Mouse (Mus musculus) liver, embryonic 11.5 days (tissue): Measurements from ENCODE around the gene Slc25a17. TPM values are rescaled to one million over a fixed set of nuclear protein-coding genes. Genes with fewer than 3 reads are reported as not detected.

Source experiments
- ATAC-seq: fragments of 200-750 bp; cut with Nextera tagmentation; replicated peaks from 2 replicates; pipeline ENCODE4 v1.8.0; 2017; ENCODE audit warnings: moderate number of reproducible peaks, mild to moderate bottlenecking, moderate TSS enrichment, moderate library complexity; ENCODE audit not compliant: low FRiP score
- DNase-seq: peaks from one replicate; pipeline ENCODE4 v3.0.0-alpha.2; 2017; ENCODE audit warnings: low spot score
- H3K27ac ChIP-seq: fragments of 300-500 bp; sonication (generic); 2 replicates; pipeline ENCODE4 v1.5.1; 2014; ENCODE audit warnings: mild to moderate bottlenecking, low read depth, low read length, control low read depth
- H3K27me3 ChIP-seq: fragments of 300-500 bp; sonication (generic); replicated peaks from 2 replicates; pipeline ENCODE4 v1.6.1; 2014; ENCODE audit warnings: low read length, mixed read lengths; ENCODE audit not compliant: control insufficient read depth, insufficient read depth
- H3K36me3 ChIP-seq: fragments of 300-500 bp; sonication (generic); 2 replicates; pipeline ENCODE4 v1.6.1; 2014; ENCODE audit warnings: mild to moderate bottlenecking, low read length, moderate library complexity, mixed read lengths; ENCODE audit not compliant: control insufficient read depth, insufficient read depth
- H3K4me1 ChIP-seq: fragments of 300-500 bp; sonication (generic); replicated peaks from 2 replicates; pipeline ENCODE4 v1.6.1; 2014; ENCODE audit warnings: low read length, mixed read lengths; ENCODE audit not compliant: control insufficient read depth, insufficient read depth
- H3K4me2 ChIP-seq: fragments of 300-500 bp; sonication (generic); 2 replicates; pipeline ENCODE4 v1.6.1; 2014; ENCODE audit warnings: mild to moderate bottlenecking, control low read depth, moderate library complexity
- H3K4me3 ChIP-seq: fragments of 300-500 bp; sonication (generic); 2 replicates; pipeline ENCODE4 v1.5.1; 2014; ENCODE audit warnings: low read depth, low read length, control low read depth
- H3K9ac ChIP-seq: fragments of 300-500 bp; sonication (generic); 2 replicates; pipeline ENCODE4 v1.6.1; 2014; ENCODE audit warnings: low read depth, low read length, control low read depth
- H3K9me3 ChIP-seq: fragments of 300-500 bp; sonication (generic); 2 replicates; pipeline ENCODE4 v1.6.1; 2016; ENCODE audit warnings: low read length, inconsistent platforms, mixed read lengths; ENCODE audit not compliant: control insufficient read depth
- WGBS: fragments of 180-500 bp; shearing (Covaris S2); extraction: QIAGEN DNeasy Blood & Tissue Kit; methylation state at CpG from one replicate; pipeline ENCODE4 v1.1.7; 2014; 5-methylcytosine and 5-hydroxymethylcytosine counted together
- polyA plus RNA-seq: library from polyadenylated mRNA; unstranded; fragments of >200 nt; fragmentation: Nextera tagmentation; extraction: Ambion mirVana; gene quantifications from 2 replicates; pipeline ENCODE4 v1.2.1, GENCODE M21; 2014

The Slc25a17 gene
- polyA plus RNA-seq, 1 experiment from 2014 or later: 71.9 TPM

GRCm38 (mm10) chr15:81361417-81362015 lies 904 bp upstream of the Slc25a17 start:
- H3K4me3 ChIP-seq: peak overlapping the region; percentile 73
- peaks cover 14% of the 10 kb centered on the region for H3K36me3 ChIP-seq
- peak overlapping the region; percentile 47 for H3K9ac ChIP-seq
- no peaks in the 10 kb centered on the region for H3K27me3 ChIP-seq
- no peak for DNase-seq
- ATAC-seq: peak; percentile 42
- H3K4me1 ChIP-seq: peaks cover 30% of the 10 kb centered on the region
- H3K27ac ChIP-seq: peak overlapping the region; percentile 75
- H3K4me2 ChIP-seq: peak overlapping the region; percentile 90
- no peaks in the 10 kb centered on the region for H3K9me3 ChIP-seq
- 14% methylated on average over 10 of the region's 10 CpGs for WGBS

DNA sequence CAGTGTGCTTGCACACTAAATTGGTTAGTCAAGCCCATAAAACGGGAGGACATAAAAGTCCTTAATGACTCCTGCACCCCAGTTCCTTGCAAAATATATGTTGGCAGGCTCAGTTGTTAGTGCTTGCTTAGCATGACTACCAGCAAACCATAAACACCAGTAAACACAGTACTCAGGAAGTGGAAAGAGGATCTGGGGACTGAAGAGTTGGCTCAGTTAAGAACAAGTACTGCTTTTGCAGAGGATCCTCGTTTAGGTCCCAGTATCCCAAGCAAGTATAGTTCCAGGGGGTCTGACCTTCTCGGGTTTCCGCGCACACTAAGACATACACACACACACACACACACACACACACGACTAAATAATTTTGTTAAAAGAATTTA lies 401 bp upstream of the Slc25a17 start:
- H3K4me1 ChIP-seq: peaks cover 30% of the 10 kb centered on the region
- H3K36me3 ChIP-seq: peaks cover 14% of the 10 kb centered on the region
- no peaks in the 10 kb centered on the region for H3K9me3 ChIP-seq
- peak overlapping the region; percentile 73 for H3K4me3 ChIP-seq
- H3K27me3 ChIP-seq: no peaks in the 10 kb centered on the region
- DNase-seq: no peak
- WGBS: 35% methylated on average over 6 of the region's 6 CpGs
- ATAC-seq: peak; percentile 56
- peak overlapping the region; percentile 47 for H3K9ac ChIP-seq
- peak overlapping the region; percentile 75 for H3K27ac ChIP-seq
- peak overlapping the region; percentile 90 for H3K4me2 ChIP-seq

DNA sequence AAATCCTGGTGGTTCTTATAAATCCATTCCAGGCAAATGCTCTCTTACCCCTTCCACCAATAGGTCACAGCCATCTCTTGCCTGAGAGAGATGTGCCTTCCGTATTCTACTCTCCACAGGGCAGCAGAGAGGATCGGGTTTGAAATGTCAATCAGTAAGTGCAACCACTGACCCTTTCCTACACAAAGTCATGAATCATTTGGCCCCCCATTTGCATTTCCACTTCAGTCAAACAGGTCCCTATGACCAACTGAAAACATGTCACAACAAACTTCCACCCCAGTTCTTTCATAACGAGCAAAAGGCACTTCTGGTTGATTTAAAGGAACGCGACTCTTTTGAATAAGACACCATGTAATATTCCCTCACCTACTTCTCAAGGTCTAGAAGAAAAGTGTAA lies 1.2 kb downstream of the Slc25a17 start:
- peak overlapping the region; percentile 73; the same call in 1 of the 2 replicates for H3K4me3 ChIP-seq
- no peak for ATAC-seq
- no peaks in the 10 kb centered on the region for H3K9me3 ChIP-seq
- no peak for DNase-seq
- no peaks in the 10 kb centered on the region for H3K27me3 ChIP-seq
- WGBS: 88% methylated on average over 5 of the region's 5 CpGs
- H3K4me1 ChIP-seq: peaks cover 28% of the 10 kb centered on the region
- H3K9ac ChIP-seq: no peak overlapping the region
- H3K36me3 ChIP-seq: peaks cover 7% of the 10 kb centered on the region
- H3K27ac ChIP-seq: no peak overlapping the region
- peak overlapping the region; percentile 90 for H3K4me2 ChIP-seq

GRCm38 (mm10) chr15:81358943-81359342 lies 1.7 kb downstream of the Slc25a17 start:
- no peaks in the 10 kb centered on the region for H3K27me3 ChIP-seq
- H3K9me3 ChIP-seq: no peaks in the 10 kb centered on the region
- H3K4me3 ChIP-seq: no peak overlapping the region
- no peak for ATAC-seq
- H3K9ac ChIP-seq: no peak overlapping the region
- no peak overlapping the region for H3K27ac ChIP-seq
- H3K4me1 ChIP-seq: peaks cover 28% of the 10 kb centered on the region
- 69% methylated on average over 3 of the region's 3 CpGs for WGBS
- H3K4me2 ChIP-seq: peak overlapping the region; percentile 90
- H3K36me3 ChIP-seq: peaks cover 5% of the 10 kb centered on the region
- DNase-seq: no peak

DNA sequence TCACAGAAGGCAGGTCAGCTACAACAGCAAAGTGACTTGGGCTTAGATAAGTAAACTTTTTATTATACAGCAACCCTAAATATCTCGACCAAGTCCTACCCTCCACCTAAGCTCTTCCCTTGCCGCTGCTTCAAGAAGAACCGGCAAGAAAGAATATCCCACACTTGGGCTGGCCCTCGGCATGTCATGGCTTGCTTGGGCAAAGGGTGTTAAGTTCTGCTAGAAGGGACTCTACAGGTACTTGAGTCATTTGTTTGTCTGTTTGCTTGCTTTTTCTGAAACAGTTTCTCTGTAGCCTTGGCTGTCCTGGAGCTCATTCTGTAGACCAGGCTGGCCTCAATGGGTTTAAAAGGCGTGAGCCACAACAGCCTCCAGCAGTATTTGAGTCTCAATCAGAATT lies 3.7 kb downstream of the Slc25a17 start:
- H3K27ac ChIP-seq: no peak overlapping the region
- no peak overlapping the region for H3K4me2 ChIP-seq
- DNase-seq: no peak
- peaks cover 20% of the 10 kb centered on the region for H3K4me1 ChIP-seq
- no peak for ATAC-seq
- H3K4me3 ChIP-seq: no peak overlapping the region
- H3K9ac ChIP-seq: no peak overlapping the region
- no peaks in the 10 kb centered on the region for H3K36me3 ChIP-seq
- no peaks in the 10 kb centered on the region for H3K9me3 ChIP-seq
- no peaks in the 10 kb centered on the region for H3K27me3 ChIP-seq
- 52% methylated on average over 5 of the region's 5 CpGs for WGBS

DNA sequence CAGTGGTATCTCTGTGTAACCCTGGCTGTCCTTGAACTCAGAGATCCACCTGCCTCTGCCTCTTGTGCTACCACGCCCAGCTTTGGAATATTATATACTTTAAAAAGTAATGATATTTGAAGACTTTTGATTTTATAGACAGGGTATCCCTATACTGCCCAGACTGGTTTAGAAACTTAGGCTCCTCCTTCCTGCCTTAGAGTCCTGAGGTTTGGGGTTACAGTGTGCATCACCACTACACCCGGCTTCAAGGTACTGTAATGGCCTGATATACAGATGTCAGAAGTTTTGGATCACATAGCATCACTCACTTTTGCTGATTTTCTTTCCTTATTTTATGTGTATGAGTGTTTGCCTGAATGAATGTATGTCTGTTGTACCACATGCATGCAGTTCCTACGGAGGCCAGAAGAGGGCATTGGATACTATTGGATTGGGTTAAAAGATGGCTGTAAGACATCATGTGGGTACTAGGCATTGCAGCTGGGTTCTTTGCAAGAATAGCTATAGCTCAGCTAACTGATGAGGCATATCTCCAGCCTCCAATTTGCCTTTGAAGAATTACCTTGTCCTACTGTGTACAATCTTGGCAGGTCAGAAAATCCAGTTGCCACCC lies 5.4 kb downstream of the Slc25a17 start:
- DNase-seq: peak; percentile 45

GRCm38 (mm10) chr15:81352638-81353037 lies 8.0 kb downstream of the Slc25a17 start:
- H3K4me2 ChIP-seq: no peak overlapping the region
- no peaks in the 10 kb centered on the region for H3K27me3 ChIP-seq
- no peaks in the 10 kb centered on the region for H3K9me3 ChIP-seq
- DNase-seq: no peak
- ATAC-seq: no peak
- no peak overlapping the region for H3K27ac ChIP-seq
- no peak overlapping the region for H3K4me3 ChIP-seq
- WGBS: 59% methylated on average over 1 of the region's 1 CpGs
- no peaks in the 10 kb centered on the region for H3K36me3 ChIP-seq
- no peak overlapping the region for H3K9ac ChIP-seq
- no peaks in the 10 kb centered on the region for H3K4me1 ChIP-seq

More for the DNA sequence above, 5.4 kb downstream of the Slc25a17 start:
- H3K4me2 ChIP-seq: no peak overlapping the region
- no peak overlapping the region for H3K27ac ChIP-seq
- H3K9ac ChIP-seq: no peak overlapping the region
- no peaks in the 10 kb centered on the region for H3K36me3 ChIP-seq
- peaks cover 13% of the 10 kb centered on the region for H3K4me1 ChIP-seq
- ATAC-seq: 0 out of 2 replicates have a peak, but pooled peaks have one; percentile 43
- no peaks in the 10 kb centered on the region for H3K9me3 ChIP-seq
- no peaks in the 10 kb centered on the region for H3K27me3 ChIP-seq
- H3K4me3 ChIP-seq: no peak overlapping the region
- 54% methylated on average over 3 of the region's 3 CpGs for WGBS

- no peaks in the 10 kb centered on the region for H3K4me1 ChIP-seq
- ATAC-seq: no peak
- no peak for DNase-seq
- H3K27ac ChIP-seq: no peak overlapping the region
- 42% methylated on average over 1 of the region's 1 CpGs for WGBS
- H3K4me3 ChIP-seq: no peak overlapping the region
- H3K27me3 ChIP-seq: no peaks in the 10 kb centered on the region
- H3K36me3 ChIP-seq: no peaks in the 10 kb centered on the region
- H3K9ac ChIP-seq: no peak overlapping the region
- no peaks in the 10 kb centered on the region for H3K9me3 ChIP-seq
- H3K4me2 ChIP-seq: no peak overlapping the region
Measured at GRCm38 (mm10) chr15:81350401-81350800, 10.2 kb downstream of the Slc25a17 start.

- Histone ChIP-seq H3K4me3 (no peak overlapping the region), H3K36me3 (no peaks in the 10 kb centered on the region), H3K9ac (no peak overlapping the region), H3K27ac (no peak overlapping the region), H3K27me3 (no peaks in the 10 kb centered on the region), H3K4me1 (no peaks in the 10 kb centered on the region), H3K9me3 (no peaks in the 10 kb centered on the region), H3K4me2 (no peak overlapping the region)
- DNase-seq (no peak), ATAC-seq (no peak)
- 67% methylated on average over 2 of the region's 2 CpGs for WGBS
Measured at GRCm38 (mm10) chr15:81348366-81348765, 12.2 kb downstream of the Slc25a17 start.
